Mouse (Mus musculus) myocyte (in vitro differentiated cells): ENCODE measurements around the gene Cd180. TPM values are rescaled to one million over a fixed set of nuclear protein-coding genes. Genes with fewer than 3 reads are reported as not detected.
A peak's percentile ranks its signal among the peaks of the same experiment; 100 is the strongest.

Source experiments
- H3K27me3 ChIP-seq: one replicate; pipeline ENCODE4 v1.6.1; 2011; ENCODE audit not compliant: control insufficient read depth, insufficient read depth, insufficient read length
- H3K36me3 ChIP-seq: one replicate; pipeline ENCODE4 v1.6.1; 2011; ENCODE audit not compliant: control insufficient read depth, insufficient read depth
- H3K4me2 ChIP-seq: one replicate; pipeline ENCODE4 v1.6.1; 2011; ENCODE audit warnings: low read depth, control low read depth
- H3K4me3 ChIP-seq: one replicate; pipeline ENCODE4 v1.5.1; 2011; ENCODE audit warnings: mild to moderate bottlenecking, control low read depth, moderate library complexity
- H3K79me2 ChIP-seq: one replicate; pipeline ENCODE4 v1.6.1; 2011; ENCODE audit not compliant: control insufficient read depth, insufficient read depth
- H3ac ChIP-seq: one replicate; pipeline ENCODE4 v1.6.1; 2011; ENCODE audit not compliant: control insufficient read depth, insufficient read length
- CEBPB ChIP-seq: IDR thresholded peaks from 2 replicates; pipeline ENCODE4 v1.6.1; 2011; ENCODE audit warnings: mild to moderate bottlenecking, moderate library complexity; ENCODE audit not compliant: poor library complexity, insufficient read depth, severe bottlenecking
- E2F4 ChIP-seq: IDR thresholded peaks from one replicate; pipeline ENCODE4 v1.6.1; 2011; ENCODE audit warnings: mild to moderate bottlenecking, control low read depth, moderate library complexity; ENCODE audit not compliant: insufficient read depth
- MAX ChIP-seq: IDR thresholded peaks from one replicate; pipeline ENCODE4 v1.6.1; 2011; ENCODE audit warnings: low read depth, mild to moderate bottlenecking, control low read depth
- MYOD1 ChIP-seq, 3 experiments: IDR thresholded peaks; one replicate each; pipeline ENCODE4 v1.6.1; 2011; ENCODE audit warnings: control low read depth in 2 of 3, low read depth in 2 of 3, mild to moderate bottlenecking in 2 of 3, moderate library complexity in 1 of 3; ENCODE audit not compliant: insufficient read length in 2 of 3, control insufficient read depth in 1 of 3
- MYOG ChIP-seq, 3 experiments: IDR thresholded peaks; one replicate each; pipeline ENCODE4 v1.6.1; 2011; ENCODE audit warnings: control low read depth in 2 of 3, low read depth in 2 of 3, mild to moderate bottlenecking in 2 of 3; ENCODE audit not compliant: insufficient read length in 2 of 3, control insufficient read depth in 1 of 3, insufficient read depth in 1 of 3
- POLR2A ChIP-seq: IDR thresholded peaks from one replicate; pipeline ENCODE4 v1.6.1; 2011; ENCODE audit warnings: low read depth, mild to moderate bottlenecking, control low read depth, moderate library complexity; ENCODE audit not compliant: insufficient read length
- POLR2AphosphoS2 ChIP-seq: IDR thresholded peaks from one replicate; pipeline ENCODE4 v1.6.1; 2011; ENCODE audit warnings: low read depth, control low read depth; ENCODE audit not compliant: insufficient read length
- REST ChIP-seq: IDR thresholded peaks from one replicate; pipeline ENCODE4 v1.6.1; 2011; ENCODE audit warnings: mild to moderate bottlenecking, control low read depth, moderate library complexity; ENCODE audit not compliant: insufficient read depth, insufficient read length
- SRF ChIP-seq: IDR thresholded peaks from one replicate; pipeline ENCODE4 v1.6.1; 2011; ENCODE audit warnings: low read depth; ENCODE audit not compliant: control insufficient read depth, insufficient read length
- TCF12 ChIP-seq: IDR thresholded peaks from one replicate; pipeline ENCODE4 v1.6.1; 2011; ENCODE audit warnings: mild to moderate bottlenecking, control low read depth; ENCODE audit not compliant: poor library complexity, insufficient read depth, severe bottlenecking
- TCF3 ChIP-seq: IDR thresholded peaks from one replicate; pipeline ENCODE4 v1.6.1; 2011; ENCODE audit warnings: low read depth, control low read depth; ENCODE audit not compliant: insufficient read length
- USF1 ChIP-seq: IDR thresholded peaks from one replicate; pipeline ENCODE4 v1.6.1; 2011; ENCODE audit warnings: low read depth, mild to moderate bottlenecking, control low read depth, moderate library complexity
- polyA plus RNA-seq: library from polyadenylated mRNA; unstranded; fragments of >200 nt; fragmentation: generic; extraction: Trizol; gene quantifications from one replicate; pipeline ENCODE4 v1.2.1, GENCODE M21; 2012; ENCODE audit warnings: missing spikeins

Gene Cd180
- polyA plus RNA-seq, 1 experiment: 0.14 TPM

GRCm38 (mm10) chr13:102678482-102678881 lies 14.9 kb upstream of the Cd180 start:
- Histone ChIP-seq H3K4me2 (no peak overlapping the region), H3ac (no peak overlapping the region), H3K4me3 (no peak overlapping the region), H3K27me3 (no peaks in the 10 kb centered on the region), H3K79me2 (no peaks in the 10 kb centered on the region), H3K36me3 (no peaks in the 10 kb centered on the region)
- TF ChIP-seq SRF: no peak
- peak; percentile 64 for TF ChIP-seq USF1
- peak; percentile 68 for TF ChIP-seq MAX
- TF ChIP-seq TCF12: no peak

- no peak for TF ChIP-seq TCF3
- TF ChIP-seq TCF12: no peak
- no peak for TF ChIP-seq MAX
- TF ChIP-seq E2F4: no peak
- H3K36me3 ChIP-seq: no peaks in the 10 kb centered on the region
- H3K4me3 ChIP-seq: no peak overlapping the region
- no peaks in the 10 kb centered on the region for H3K79me2 ChIP-seq
- no peak overlapping the region for H3K4me2 ChIP-seq
- H3ac ChIP-seq: no peak overlapping the region
- H3K27me3 ChIP-seq: no peaks in the 10 kb centered on the region
Observed at GRCm38 (mm10) chr13:102684890-102685289, 8.5 kb upstream of the Cd180 start.

DNA sequence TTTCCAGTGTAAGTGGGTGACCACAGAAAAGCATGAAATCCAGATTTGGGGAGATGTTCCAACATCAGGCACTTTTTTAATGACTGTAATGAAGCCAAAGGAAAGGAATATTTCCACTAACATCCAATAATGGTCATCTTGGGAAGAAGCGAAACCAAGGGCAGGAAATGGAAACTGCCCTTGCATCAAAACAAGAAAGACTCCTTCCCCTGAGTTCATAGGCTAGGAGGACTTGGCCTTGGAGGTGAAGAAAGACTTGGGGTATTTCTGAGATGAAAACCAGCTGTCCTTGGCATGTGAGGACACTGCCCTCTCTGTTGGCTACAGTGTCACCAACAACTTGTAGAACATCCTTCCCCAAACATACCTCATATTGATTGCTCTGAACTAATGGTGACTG lies 5.2 kb upstream of the Cd180 start:
- Histone ChIP-seq H3K36me3 (no peaks in the 10 kb centered on the region), H3K4me3 (no peak overlapping the region), H3K4me2 (no peak overlapping the region), H3K79me2 (no peaks in the 10 kb centered on the region), H3ac (no peak overlapping the region), H3K27me3 (no peaks in the 10 kb centered on the region)
- TF ChIP-seq POLR2AphosphoS2: no peak
- TF ChIP-seq MYOD1 (IDR thresholded peaks at IDR 0.05; ENCODE audit: control insufficient read depth in 1 of 3, insufficient read length in 2 of 3, low read depth in 2 of 3): no peak
- no peak for TF ChIP-seq MAX
- TF ChIP-seq USF1: no peak
- TF ChIP-seq TCF12: no peak
- TF ChIP-seq POLR2A: no peak
- TF ChIP-seq TCF3: no peak
- TF ChIP-seq SRF: no peak
- no peak for TF ChIP-seq E2F4
- no peak for TF ChIP-seq REST
- no peak for TF ChIP-seq MYOG (IDR thresholded peaks at IDR 0.05; ENCODE audit: control insufficient read depth in 1 of 3, insufficient read depth in 1 of 3, insufficient read length in 2 of 3, low read depth in 2 of 3)
- no peak for TF ChIP-seq CEBPB

GRCm38 (mm10) chr13:102689201-102690090 lies 3.9 kb upstream of the Cd180 start:
- no peak overlapping the region for H3K4me2 ChIP-seq
- H3K36me3 ChIP-seq: no peaks in the 10 kb centered on the region
- H3ac ChIP-seq: no peak overlapping the region
- no peak overlapping the region for H3K4me3 ChIP-seq
- no peak for TF ChIP-seq REST
- TF ChIP-seq TCF3: no peak
- TF ChIP-seq POLR2AphosphoS2: no peak
- TF ChIP-seq MYOD1 (IDR thresholded peaks at IDR 0.05; ENCODE audit: control insufficient read depth in 1 of 3, insufficient read length in 2 of 3, low read depth in 2 of 3): no peak
- no peak for TF ChIP-seq SRF
- no peak for TF ChIP-seq E2F4
- TF ChIP-seq MAX: no peak
- TF ChIP-seq MYOG (IDR thresholded peaks at IDR 0.05; ENCODE audit: control insufficient read depth in 1 of 3, insufficient read depth in 1 of 3, insufficient read length in 2 of 3, low read depth in 2 of 3): no peak
- TF ChIP-seq TCF12: no peak
- TF ChIP-seq USF1: no peak
- TF ChIP-seq CEBPB: no peak
- TF ChIP-seq POLR2A: no peak
- H3K27me3 ChIP-seq: no peaks in the 10 kb centered on the region
- no peaks in the 10 kb centered on the region for H3K79me2 ChIP-seq

- TF ChIP-seq REST (no peak), CEBPB (no peak), POLR2AphosphoS2 (no peak), SRF (no peak), MYOG (IDR thresholded peaks at IDR 0.05; ENCODE audit: control insufficient read depth in 1 of 3, insufficient read depth in 1 of 3, insufficient read length in 2 of 3, low read depth in 2 of 3) (no peak), TCF12 (no peak), E2F4 (no peak), MAX (no peak), TCF3 (no peak)
- Histone ChIP-seq H3K79me2 (no peaks in the 10 kb centered on the region), H3K36me3 (no peaks in the 10 kb centered on the region), H3K4me3 (no peak overlapping the region), H3ac (no peak overlapping the region), H3K27me3 (no peaks in the 10 kb centered on the region), H3K4me2 (no peak overlapping the region)
Observed at GRCm38 (mm10) chr13:102690184-102690583, 3.2 kb upstream of the Cd180 start.
